Mouse (Mus musculus) adrenal gland (tissue): ENCODE data around the gene Gm4567.
"Not testable (repeated sequence)": the region's sequence is repeated elsewhere in the genome, so short reads cannot be mapped to it uniquely, and the experiment has no call there.

Source experiments
- intact Hi-C: fragments of 180-260 bp; cut with DNase I; formaldehyde crosslinking; loops from one replicate; pipeline ENCODE4 v1.15.1; 2025
- long read RNA-seq, 2 experiments: library from polyadenylated mRNA; unstranded; transcript quantifications; one replicate each; pipeline ENCODE4 v2.0.0; 2020; ENCODE audit warnings: borderline replicate concordance in 1 of 2; ENCODE audit not compliant: insufficient replicate concordance in 1 of 2

The Gm4567 gene
- long read RNA-seq, experiment 1 = 0 reads
- long read RNA-seq, experiment 2 = 0 reads

DNA sequence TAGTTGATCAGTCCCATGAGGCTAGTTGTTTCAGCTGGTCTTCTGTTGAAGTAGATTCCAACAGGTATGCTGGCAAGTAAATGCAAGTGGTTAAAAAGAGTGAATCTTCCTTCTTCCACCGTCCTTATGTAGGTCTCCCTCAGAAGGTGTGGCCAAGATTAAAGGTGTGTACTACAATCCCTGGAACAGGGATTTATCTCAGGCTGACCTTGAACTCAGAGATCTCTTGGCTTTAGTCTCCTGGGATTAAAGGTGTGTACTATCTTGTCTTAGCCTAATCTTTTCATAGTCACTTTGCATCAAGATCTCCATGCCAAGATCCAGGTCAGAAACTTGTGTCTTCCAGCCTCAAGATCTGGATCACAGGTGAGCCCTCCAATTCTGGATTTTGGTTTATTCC lies at the start of gene Gm4567:
Gm4567 (minus strand) TSS at position 101 of the 400 bp plus-strand sequence.
- intact Hi-C loops = not testable (repeated sequence)

DNA sequence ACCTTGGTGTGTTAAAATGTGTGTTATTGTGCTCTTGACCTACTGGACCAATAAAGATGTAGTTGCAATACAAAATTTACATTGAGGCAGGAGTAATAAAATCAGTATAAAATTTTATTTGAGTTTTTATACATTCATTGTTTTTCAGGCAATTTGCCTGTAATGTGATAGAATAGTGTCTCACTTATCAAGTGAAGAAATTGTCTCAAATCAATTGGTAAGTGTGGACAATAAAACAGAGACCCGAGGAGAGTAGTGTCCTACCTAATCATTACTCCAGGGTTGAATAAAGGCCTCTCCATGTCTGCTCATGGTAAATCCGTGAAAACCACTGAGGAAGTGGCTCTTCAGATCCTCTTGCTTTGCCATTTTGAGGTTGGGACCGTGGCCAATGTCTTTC lies 41.9 kb upstream of the Gm4567 start, which contains the start of gene Vmn1r157:
Vmn1r157 (plus strand) TSS at position 301 of the 400 bp plus-strand sequence.
- intact Hi-C loops = not testable (repeated sequence)

DNA sequence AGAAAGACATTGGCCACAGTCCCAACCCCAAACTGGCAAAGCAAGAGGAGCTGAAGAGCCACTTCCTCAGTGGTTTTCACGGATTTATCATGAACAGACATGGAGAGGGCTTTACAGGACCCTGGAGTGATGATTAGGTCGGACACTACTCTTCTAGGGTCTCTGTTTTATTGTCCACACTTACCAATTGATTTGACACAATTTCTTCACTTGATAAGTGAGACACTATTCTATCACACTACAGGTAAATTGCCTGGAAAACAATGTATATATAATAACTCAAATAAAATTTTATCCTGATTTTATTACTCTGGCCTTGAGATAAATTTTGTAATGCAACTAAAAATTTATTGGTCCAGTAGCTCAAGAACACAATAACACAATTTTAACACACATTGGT lies 27.3 kb downstream of the Gm4567 start, which contains the start of gene Gm8693:
Gm8693 (minus strand) TSS at position 101 of the 400 bp plus-strand sequence.
- intact Hi-C loops = not testable (repeated sequence)
